ENCODE assay signal across 8 mouse cellular contexts in the genomic region with DNA sequence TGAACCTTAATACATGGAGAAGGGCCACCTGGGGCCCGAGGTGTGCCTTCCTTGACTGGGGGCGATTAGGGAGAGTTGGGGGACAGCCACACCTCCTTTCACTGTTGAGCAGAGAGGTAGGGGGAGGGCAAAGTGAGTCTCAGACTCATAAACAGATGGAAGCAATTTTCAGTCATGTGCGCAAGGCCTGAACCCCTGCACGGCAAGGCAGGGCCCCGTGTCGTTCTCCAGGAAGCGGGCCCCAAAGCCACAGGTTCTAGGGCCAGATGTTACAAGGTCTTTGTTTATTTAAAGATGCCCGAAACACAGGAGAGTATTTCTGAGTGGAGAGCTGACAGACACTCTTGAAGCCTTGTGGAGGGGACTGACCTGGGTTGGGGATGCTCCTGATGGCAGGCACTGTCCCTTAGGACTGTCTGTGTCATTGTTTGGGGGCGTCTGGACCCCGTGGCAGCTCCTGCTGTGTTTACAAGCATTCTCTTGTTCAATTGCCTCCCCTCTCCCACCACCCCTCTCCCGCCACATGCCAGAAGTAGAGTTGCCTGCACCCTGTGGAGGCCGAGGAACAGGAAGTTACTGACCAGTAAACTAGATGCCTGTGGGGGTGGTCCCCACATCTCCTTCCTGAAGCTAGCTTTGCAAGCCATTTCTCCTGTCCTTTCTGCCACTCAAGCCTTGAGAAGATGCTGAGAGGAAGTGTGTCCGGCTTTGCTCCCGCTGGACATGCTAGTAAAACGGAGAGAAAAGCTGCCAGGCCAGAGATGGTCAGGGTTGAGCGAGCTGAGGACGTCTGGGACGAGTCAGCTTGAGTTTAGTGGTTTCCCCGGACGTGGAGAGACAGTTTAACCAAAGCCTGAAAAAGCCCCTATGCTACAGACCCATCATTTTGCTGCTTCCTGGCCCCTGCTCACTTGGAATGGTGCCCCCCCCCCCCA.
DNase-seq lines count a peak whose midpoint lies in the region; ATAC-seq lines count a peak whose summit lies in the region.

No protein-coding gene starts in this region.

- no peaks in the 10 kb centered on the region for H3K9me3 ChIP-seq in kidney, embryonic 14.5 days (ENCODE audit: control insufficient read depth, low read length)
- H3K9me3 ChIP-seq in intestine, embryonic 14.5 days (ENCODE audit: control insufficient read depth, low read length): no peaks in the 10 kb centered on the region
- H3K9me3 ChIP-seq in neural tube, embryonic 15.5 days (replicated peaks): no peaks in the 10 kb centered on the region

- peak overlapping the region; percentile 18; the same call in 1 of the 2 replicates for H3K9ac ChIP-seq in kidney, embryonic 14.5 days (ENCODE audit: low read depth, low read length)
- no peak overlapping the region for H3K9ac ChIP-seq in intestine, embryonic 14.5 days (ENCODE audit: low read length)
- H3K9ac ChIP-seq in neural tube, embryonic 15.5 days (replicated peaks): 0 out of 2 replicates have a peak overlapping the region, but pooled peaks have one; percentile 6

- WGBS in kidney, embryonic 14.5 days: 11% methylated on average over 20 of the region's 20 CpGs
- 28% methylated on average over 20 of the region's 20 CpGs for WGBS in intestine, embryonic 14.5 days
- WGBS in neural tube, embryonic 15.5 days: 27% methylated on average over 20 of the region's 20 CpGs

- peaks cover 34% of the 10 kb centered on the region for H3K36me3 ChIP-seq in kidney, embryonic 14.5 days (ENCODE audit: control insufficient read depth, insufficient read depth, low read length)
- H3K36me3 ChIP-seq in intestine, embryonic 14.5 days (ENCODE audit: control insufficient read depth, insufficient read depth, low read length): peaks cover 40% of the 10 kb centered on the region
- peaks cover 32% of the 10 kb centered on the region for H3K36me3 ChIP-seq in neural tube, embryonic 15.5 days

- no peak for ATAC-seq in kidney, embryonic 14.5 days (ENCODE audit: low FRiP score, low TSS enrichment)
- ATAC-seq in intestine, embryonic 14.5 days (replicated peaks; ENCODE audit: low FRiP score, low TSS enrichment, low read depth): no peak
- ATAC-seq in neural tube, embryonic 15.5 days (ENCODE audit: low FRiP score): no peak

- H3K4me2 ChIP-seq in kidney, embryonic 14.5 days (replicated peaks; ENCODE audit: low read depth, low read length): no peak overlapping the region; the same call in 1 of the 2 replicates
- H3K4me2 ChIP-seq in intestine, embryonic 14.5 days (ENCODE audit: low read length): no peak overlapping the region
- H3K4me2 ChIP-seq in neural tube, embryonic 15.5 days: no peak overlapping the region

- H3K4me1 ChIP-seq in kidney, embryonic 14.5 days (ENCODE audit: control insufficient read depth, insufficient read depth, low read length): peaks cover 62% of the 10 kb centered on the region
- H3K4me1 ChIP-seq in intestine, embryonic 14.5 days (replicated peaks; ENCODE audit: control insufficient read depth, insufficient read depth, low read length): peaks cover 60% of the 10 kb centered on the region
- peaks cover 64% of the 10 kb centered on the region for H3K4me1 ChIP-seq in neural tube, embryonic 15.5 days

- H3K27me3 ChIP-seq in kidney, embryonic 14.5 days (ENCODE audit: control insufficient read depth, insufficient read depth, low read length): no peaks in the 10 kb centered on the region
- H3K27me3 ChIP-seq in intestine, embryonic 14.5 days (replicated peaks; ENCODE audit: control insufficient read depth, insufficient read depth, low read length): no peaks in the 10 kb centered on the region
- no peaks in the 10 kb centered on the region for H3K27me3 ChIP-seq in neural tube, embryonic 15.5 days (replicated peaks)

- peak overlapping the region; percentile 73 for H3K27ac ChIP-seq in kidney, embryonic 14.5 days (ENCODE audit: low read depth, low read length)
- H3K27ac ChIP-seq in intestine, embryonic 14.5 days (ENCODE audit: low read depth): peak overlapping the region; percentile 30
- H3K27ac ChIP-seq in neural tube, embryonic 15.5 days (replicated peaks): peak overlapping the region; percentile 81

- no peak for DNase-seq in kidney, adult 8-10 months
- peak; percentile 69 for DNase-seq in T-cell, adult 2 months (ENCODE audit: low spot score)
- no peak for DNase-seq in intestine, embryonic 14.5 days (ENCODE audit: low spot score)
- DNase-seq in urinary bladder, postnatal 4 days (ENCODE audit: low spot score in 2 of 2): no peak
- DNase-seq in frontal cortex, postnatal 36 days (ENCODE audit: low spot score in 2 of 2): no peak
- DNase-seq in layer of hippocampus, adult 11-12 months (ENCODE audit: low spot score): no peak

- H3K4me3 ChIP-seq in kidney, embryonic 14.5 days (ENCODE audit: low read length): no peak overlapping the region
- H3K4me3 ChIP-seq in intestine, embryonic 14.5 days (ENCODE audit: low read depth, low read length): no peak overlapping the region
- no peak overlapping the region for H3K4me3 ChIP-seq in neural tube, embryonic 15.5 days (replicated peaks)

Comparison
In these comparisons a context has a peak if more than half of its experiments do, and no peak if none do; other contexts are left out.
1. H3K27ac ChIP-seq: peak in every context shown above with its lines; median percentile 81 in neural tube, embryonic 15.5 days; 73 in kidney, embryonic 14.5 days; 30 in intestine, embryonic 14.5 days.